Mouse (Mus musculus): ENCODE measurements around the gene Cers6. TPM values are rescaled to one million over a fixed set of nuclear protein-coding genes. Genes with fewer than 3 reads are reported as not detected.

Cers6 gene
- total RNA-seq, 2 experiments from 2014 or later, result 5.2 to 6.3 TPM

Other genes starting within 250 kb of the Cers6 start
- gene 4932414N04Rik, start 205.0 kb upstream of the Cers6 start, total RNA-seq (2021), result not detected

All from gastrocnemius, postnatal 10 days (tissue).